Mouse (Mus musculus): ENCODE measurements around the gene Kpna2. TPM values are rescaled to one million over a fixed set of nuclear protein-coding genes. Genes with fewer than 3 reads are reported as not detected.
"Not testable (repeated sequence)": the region's sequence is repeated elsewhere in the genome, so short reads cannot be mapped to it uniquely, and the experiment has no call there.

Gene Kpna2
- total RNA-seq, 1 experiment: 245 TPM

DNA sequence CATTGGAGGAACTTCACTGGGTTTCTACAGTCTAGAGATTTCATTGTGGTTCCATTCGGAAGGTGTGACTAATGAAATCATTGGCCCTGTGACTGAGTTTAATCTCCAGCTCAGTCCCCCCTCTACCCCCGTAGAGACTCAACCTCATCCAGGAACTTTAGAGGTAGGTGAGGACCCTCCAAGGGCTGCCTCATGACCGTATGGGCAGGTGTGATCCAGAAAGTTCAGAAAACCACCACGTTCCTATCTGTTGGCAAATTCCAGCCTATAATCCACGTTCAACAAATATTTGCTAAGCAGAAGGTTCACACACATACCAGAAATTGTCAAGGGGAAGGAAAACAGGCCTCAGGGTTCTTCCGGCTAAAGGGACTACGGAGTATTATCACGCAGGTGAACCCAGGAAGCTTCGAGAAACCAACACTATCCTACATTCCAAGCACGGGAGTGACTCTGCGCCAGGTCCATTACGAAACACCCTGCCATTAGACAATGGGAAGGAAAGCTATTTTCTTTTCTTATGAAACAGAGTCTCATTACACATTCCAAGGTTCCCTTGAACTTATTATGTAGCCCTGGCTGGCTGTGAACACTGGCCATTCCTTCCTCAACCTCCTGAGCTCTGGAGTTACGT, 22.8 kb upstream of the Kpna2 start:
- DNase-seq (ENCODE audit: low read depth, low spot score): no peak
- Histone ChIP-seq H3K9me3 (ENCODE audit: control insufficient read depth, insufficient read depth, low read depth, low read length) (no peaks in the 10 kb centered on the region), H3K4me3 (ENCODE audit: insufficient read depth in 1 of 2, low read depth in 1 of 2, low read length in 2 of 2, poor library complexity in 1 of 2, severe bottlenecking in 1 of 2) (no peak overlapping the region), H3K4me1 (ENCODE audit: control insufficient read depth in 2 of 2, insufficient read depth in 2 of 2, low read length in 2 of 2, poor library complexity in 1 of 2) (peaks cover 10 to 19% of the 10 kb centered on the region in 2 experiments), H3K27ac (ENCODE audit: insufficient read depth, low read depth, low read length, poor library complexity, severe bottlenecking) (no peak overlapping the region), H3K9ac (ENCODE audit: insufficient read depth, low read depth, low read length, poor library complexity, severe bottlenecking) (no peak overlapping the region), H3K36me3 (ENCODE audit: control insufficient read depth, insufficient read depth, low read length, poor library complexity, severe bottlenecking) (no peaks in the 10 kb centered on the region)
- no peak for TF ChIP-seq CHD2 (IDR thresholded peaks at IDR 0.05; ENCODE audit: low read depth, low read length)
- TF ChIP-seq ZNF384 (IDR thresholded peaks at IDR 0.05; ENCODE audit: low read depth, low read length): no peak
- no peak for TF ChIP-seq MAFK (IDR thresholded peaks at IDR 0.05; ENCODE audit: insufficient read depth, low read depth, low read length)
- no peak for TF ChIP-seq HCFC1 (IDR thresholded peaks at IDR 0.05; ENCODE audit: borderline replicate concordance, insufficient read depth, low read length)
- no peak for TF ChIP-seq ZC3H11A (IDR thresholded peaks at IDR 0.05; ENCODE audit: borderline replicate concordance, low read depth, low read length)
- in situ Hi-C loops (cut with MboI; ENCODE audit: low sequenced_read_pairs in 2 of 2, unreplicated experiment in 2 of 2): no loop called here

DNA sequence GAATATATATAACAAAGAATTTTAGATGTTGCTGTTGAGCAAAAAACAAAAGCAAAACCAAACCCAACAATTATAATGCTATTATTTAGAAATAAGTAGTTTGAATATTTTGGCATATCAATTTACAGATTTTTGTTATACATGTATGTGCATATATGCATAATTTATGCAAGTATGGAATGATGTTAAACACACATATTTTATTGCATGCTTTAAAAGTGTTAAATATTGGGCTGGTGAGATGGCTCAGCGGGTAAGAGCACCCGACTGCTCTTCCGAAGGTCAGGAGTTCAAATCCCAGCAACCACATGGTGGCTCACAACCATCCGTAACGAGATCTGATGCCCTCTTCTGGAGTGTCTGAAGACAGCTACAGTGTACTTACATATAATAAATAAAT, 20.4 kb upstream of the Kpna2 start:
- H3K9ac ChIP-seq (ENCODE audit: insufficient read depth, low read depth, low read length, poor library complexity, severe bottlenecking); in situ Hi-C loops (cut with MboI; ENCODE audit: low sequenced_read_pairs in 2 of 2, unreplicated experiment in 2 of 2); H3K27ac ChIP-seq (ENCODE audit: insufficient read depth, low read depth, low read length, poor library complexity, severe bottlenecking): not testable (repeated sequence)

DNA sequence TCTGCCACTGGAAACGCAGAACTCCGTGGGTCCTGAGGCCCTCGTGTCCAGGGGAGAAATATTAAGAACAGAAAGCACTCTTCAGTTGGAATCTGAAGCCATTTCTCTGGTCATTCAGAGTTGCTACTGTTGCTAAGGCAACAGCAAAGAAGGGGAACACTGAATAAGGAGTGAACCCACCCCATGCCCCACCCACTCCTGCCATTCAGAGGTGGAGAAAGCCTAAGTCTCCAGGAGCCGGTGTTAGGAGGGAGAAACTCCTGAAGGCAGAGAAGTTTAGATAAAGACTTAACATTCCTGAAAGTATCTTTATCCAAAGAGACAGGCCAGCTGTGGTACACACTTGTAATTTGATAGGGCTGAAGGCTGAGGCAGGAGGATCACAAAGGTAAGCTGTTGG, 20.0 kb upstream of the Kpna2 start:
- no peak overlapping the region for H3K4me3 ChIP-seq (ENCODE audit: insufficient read depth in 1 of 2, low read depth in 1 of 2, low read length in 2 of 2, poor library complexity in 1 of 2, severe bottlenecking in 1 of 2)
- H3K27ac ChIP-seq (ENCODE audit: insufficient read depth, low read depth, low read length, poor library complexity, severe bottlenecking): peak overlapping the region; percentile 72; the same call in 1 of the 2 replicates

More for the DNA sequence above, 20.4 kb upstream of the Kpna2 start:
- not testable (repeated sequence) for H3K36me3 ChIP-seq (ENCODE audit: control insufficient read depth, insufficient read depth, low read length, poor library complexity, severe bottlenecking); H3K4me3 ChIP-seq (ENCODE audit: insufficient read depth in 1 of 2, low read depth in 1 of 2, low read length in 2 of 2, poor library complexity in 1 of 2, severe bottlenecking in 1 of 2); DNase-seq (ENCODE audit: low read depth, low spot score); H3K4me1 ChIP-seq (ENCODE audit: control insufficient read depth in 2 of 2, insufficient read depth in 2 of 2, low read length in 2 of 2, poor library complexity in 1 of 2); H3K9me3 ChIP-seq (ENCODE audit: control insufficient read depth, insufficient read depth, low read depth, low read length)

DNA sequence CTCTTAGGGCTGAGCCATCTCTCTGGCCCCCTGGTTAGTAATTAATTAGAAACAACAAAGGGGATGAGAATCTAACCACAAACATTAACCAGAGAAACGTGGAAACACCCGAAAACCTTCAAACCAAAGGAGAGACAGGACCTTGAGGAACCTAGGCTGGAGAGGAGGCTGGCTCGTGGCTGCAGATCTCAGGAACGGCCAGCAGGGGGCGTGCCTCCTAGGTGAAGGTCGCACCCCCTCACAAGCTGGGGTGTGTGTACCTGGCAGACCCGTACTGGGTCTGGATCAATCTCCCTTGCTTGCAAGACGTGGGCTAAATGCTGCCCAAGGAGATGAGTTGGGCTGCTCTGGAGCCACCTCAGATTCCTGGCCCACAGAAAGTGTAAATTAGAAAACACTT, 19.3 kb upstream of the Kpna2 start:
- peak; percentile 70 for DNase-seq (ENCODE audit: low read depth, low spot score)
- no peak overlapping the region; the same call in 1 of the 2 replicates for H3K27ac ChIP-seq (ENCODE audit: insufficient read depth, low read depth, low read length, poor library complexity, severe bottlenecking)

More for the DNA sequence above, 20.0 kb upstream of the Kpna2 start:
- H3K36me3 ChIP-seq (ENCODE audit: control insufficient read depth, insufficient read depth, low read length, poor library complexity, severe bottlenecking): no peaks in the 10 kb centered on the region
- no peaks in the 10 kb centered on the region for H3K9me3 ChIP-seq (ENCODE audit: control insufficient read depth, insufficient read depth, low read depth, low read length)
- H3K4me1 ChIP-seq (ENCODE audit: control insufficient read depth in 2 of 2, insufficient read depth in 2 of 2, low read length in 2 of 2, poor library complexity in 1 of 2): peaks cover 3 to 11% of the 10 kb centered on the region in 2 experiments; a peak in 2 of 4 replicates
- in situ Hi-C loops (cut with MboI; ENCODE audit: low sequenced_read_pairs in 2 of 2, unreplicated experiment in 2 of 2): no loop called here
- DNase-seq (ENCODE audit: low read depth, low spot score): no peak
- H3K9ac ChIP-seq (ENCODE audit: insufficient read depth, low read depth, low read length, poor library complexity, severe bottlenecking): no peak overlapping the region
- TF ChIP-seq CHD2 (IDR thresholded peaks at IDR 0.05; ENCODE audit: low read depth, low read length) (no peak), ZNF384 (IDR thresholded peaks at IDR 0.05; ENCODE audit: low read depth, low read length) (no peak), ZC3H11A (IDR thresholded peaks at IDR 0.05; ENCODE audit: borderline replicate concordance, low read depth, low read length) (no peak), HCFC1 (IDR thresholded peaks at IDR 0.05; ENCODE audit: borderline replicate concordance, insufficient read depth, low read length) (no peak), MAFK (IDR thresholded peaks at IDR 0.05; ENCODE audit: insufficient read depth, low read depth, low read length) (no peak)

More for the DNA sequence above, 19.3 kb upstream of the Kpna2 start:
- Histone ChIP-seq H3K4me3 (ENCODE audit: insufficient read depth in 1 of 2, low read depth in 1 of 2, low read length in 2 of 2, poor library complexity in 1 of 2, severe bottlenecking in 1 of 2) (peak overlapping the region in 1 of 2 experiments; percentile 31; a peak in 1 of 4 replicates), H3K4me1 (ENCODE audit: control insufficient read depth in 2 of 2, insufficient read depth in 2 of 2, low read length in 2 of 2, poor library complexity in 1 of 2) (peaks cover 3 to 11% of the 10 kb centered on the region in 2 experiments; a peak in 2 of 4 replicates), H3K36me3 (ENCODE audit: control insufficient read depth, insufficient read depth, low read length, poor library complexity, severe bottlenecking) (no peaks in the 10 kb centered on the region), H3K9me3 (ENCODE audit: control insufficient read depth, insufficient read depth, low read depth, low read length) (no peaks in the 10 kb centered on the region), H3K9ac (ENCODE audit: insufficient read depth, low read depth, low read length, poor library complexity, severe bottlenecking) (no peak overlapping the region)
- in situ Hi-C loops (cut with MboI; ENCODE audit: low sequenced_read_pairs in 2 of 2, unreplicated experiment in 2 of 2): no loop called here
- TF ChIP-seq MAFK (IDR thresholded peaks at IDR 0.05; ENCODE audit: insufficient read depth, low read depth, low read length) (no peak), CHD2 (IDR thresholded peaks at IDR 0.05; ENCODE audit: low read depth, low read length) (no peak), ZNF384 (IDR thresholded peaks at IDR 0.05; ENCODE audit: low read depth, low read length) (no peak), ZC3H11A (IDR thresholded peaks at IDR 0.05; ENCODE audit: borderline replicate concordance, low read depth, low read length) (no peak), HCFC1 (IDR thresholded peaks at IDR 0.05; ENCODE audit: borderline replicate concordance, insufficient read depth, low read length) (no peak)

All from ES-E14 (cell line).